Mouse (Mus musculus) bone marrow, adult 2 months (tissue): ENCODE data around the gene S1pr4.

Source experiments
- CTCF ChIP-seq: fragments of 200-500 bp; IDR thresholded peaks from 2 replicates; pipeline ENCODE4 v1.5.1; 2011; ENCODE audit warnings: low read length, control low read depth; ENCODE audit not compliant: control insufficient read depth, insufficient read depth
- POLR2A ChIP-seq: fragments of 200-500 bp; IDR thresholded peaks from 2 replicates; pipeline ENCODE4 v1.6.1; 2011; ENCODE audit warnings: low read depth, mild to moderate bottlenecking, control low read depth, low read length, borderline replicate concordance; ENCODE audit not compliant: control insufficient read depth

GRCm38 (mm10) chr10:81463531-81463930 is 36.4 kb downstream of the S1pr4 start:
- TF ChIP-seq POLR2A = no peak
- TF ChIP-seq CTCF = no peak
